Mouse (Mus musculus): Measurements from ENCODE around the gene Asna1.

Gene Asna1

DNA sequence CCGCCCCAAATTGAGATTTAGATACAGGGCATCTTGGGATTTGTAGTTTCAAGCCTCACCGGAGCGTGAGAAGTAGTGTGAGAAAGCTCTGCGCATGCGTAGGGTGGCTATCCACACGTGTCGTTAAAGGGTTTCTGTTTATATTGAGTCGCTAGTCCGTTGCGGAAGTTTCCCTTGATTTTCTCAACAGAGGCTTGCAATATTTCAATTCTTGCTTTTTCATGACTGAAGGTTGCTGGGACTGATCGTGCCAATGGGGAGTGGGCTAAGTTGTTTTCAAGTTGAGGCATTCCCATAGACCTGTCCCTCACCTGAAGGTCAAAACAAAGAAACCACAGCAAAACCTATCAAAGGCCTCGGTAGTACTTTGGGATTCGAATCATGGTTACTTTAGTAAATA is 9.7 kb upstream of the Asna1 start:
- no peak for DNase-seq (ENCODE audit: low spot score)

DNA sequence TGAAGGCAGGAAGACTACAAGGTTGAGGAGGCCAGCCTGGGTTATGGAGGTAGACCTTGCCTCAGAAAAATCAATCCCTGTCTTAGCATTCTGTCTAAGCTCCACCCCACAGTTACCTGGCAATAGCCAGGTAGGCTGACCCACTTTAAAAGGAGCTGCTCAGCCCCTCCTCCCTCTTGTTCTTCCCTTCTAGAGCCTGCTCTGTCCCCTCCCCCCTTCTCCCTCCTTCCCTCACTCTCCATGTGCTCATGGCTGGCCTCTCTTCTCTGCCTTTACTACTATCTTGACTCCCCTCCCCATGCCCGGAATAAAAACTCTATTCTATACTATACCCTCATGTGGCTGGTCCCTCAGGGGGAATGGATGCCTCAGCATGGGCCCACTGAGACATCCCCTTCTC is 8.8 kb upstream of the Asna1 start:
- no peak for DNase-seq (ENCODE audit: low spot score)

DNA sequence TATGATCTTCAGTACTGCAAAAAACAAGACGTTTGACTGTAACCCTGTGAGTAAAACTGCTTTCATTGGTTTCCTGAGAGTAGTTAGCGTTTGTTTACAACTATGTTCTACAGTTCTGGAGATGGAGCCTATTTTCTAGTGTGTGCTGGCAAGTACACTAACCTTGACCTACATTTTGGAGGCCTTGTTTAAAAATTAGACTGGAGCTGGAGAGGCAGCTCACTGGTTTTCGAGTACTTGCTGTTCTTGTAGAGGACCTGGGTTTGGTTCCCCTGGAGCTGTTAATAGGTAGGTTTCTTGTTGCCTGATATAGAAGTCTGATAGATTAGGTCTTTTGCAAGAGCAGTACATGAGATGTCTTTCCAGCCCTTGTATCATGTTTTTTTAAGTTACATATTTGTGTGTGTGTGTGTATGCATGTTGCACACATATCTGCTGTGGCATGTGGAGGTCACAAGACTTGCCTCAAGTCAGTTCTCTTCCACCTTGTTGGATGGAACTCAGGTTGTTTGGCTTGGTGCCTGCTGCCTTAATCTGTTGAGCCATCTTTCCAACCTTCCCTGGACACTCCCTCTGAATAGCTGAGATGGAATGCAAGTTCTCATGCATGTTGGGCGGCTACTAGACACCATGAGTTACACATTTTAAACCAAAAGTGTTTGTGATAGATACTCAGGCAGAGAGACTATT is 7.7 kb upstream of the Asna1 start:
- DNase-seq (ENCODE audit: low spot score) = no peak

DNA sequence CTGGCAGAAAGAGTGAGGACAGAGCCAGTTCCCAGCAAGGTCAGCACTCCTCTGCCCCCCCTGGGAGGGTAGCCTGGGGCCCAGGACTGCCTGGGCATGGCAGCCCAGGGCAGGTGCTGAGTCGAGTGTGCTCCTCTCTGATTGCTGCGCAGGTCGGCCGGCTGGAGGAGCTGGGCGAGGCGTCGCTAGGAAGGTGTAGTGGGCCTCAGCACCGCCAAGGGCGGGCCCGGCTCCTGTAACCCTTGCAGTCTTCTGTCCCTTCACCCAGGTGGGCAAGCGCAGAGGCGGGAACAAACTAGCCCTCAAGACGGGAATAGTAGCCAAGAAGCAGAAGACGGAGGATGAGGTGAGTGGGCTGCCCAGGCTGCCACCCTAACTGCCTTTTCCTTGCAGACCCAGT is 4.2 kb upstream of the Asna1 start:
- DNase-seq (ENCODE audit: low spot score) = no peak

DNA sequence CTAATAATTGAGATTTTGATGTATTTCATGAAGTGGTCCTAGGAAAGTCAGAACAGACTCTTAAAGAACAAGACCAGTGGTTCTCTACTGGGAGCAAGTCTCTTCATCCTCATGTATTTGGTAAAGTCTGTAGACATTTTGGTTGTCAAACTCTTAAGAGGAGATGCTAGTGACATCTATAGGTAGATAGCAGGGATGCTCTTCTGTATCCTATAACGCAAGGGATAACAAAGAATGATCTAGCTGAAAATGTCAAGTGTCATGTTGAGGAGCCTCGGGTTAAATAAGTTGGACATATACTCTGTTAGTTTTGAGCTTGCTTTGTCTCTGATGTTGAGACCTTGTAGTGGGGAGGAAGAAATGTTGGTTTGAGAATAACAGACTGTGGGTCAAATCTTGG is 2.8 kb upstream of the Asna1 start:
- no peak for DNase-seq (ENCODE audit: low spot score)

DNA sequence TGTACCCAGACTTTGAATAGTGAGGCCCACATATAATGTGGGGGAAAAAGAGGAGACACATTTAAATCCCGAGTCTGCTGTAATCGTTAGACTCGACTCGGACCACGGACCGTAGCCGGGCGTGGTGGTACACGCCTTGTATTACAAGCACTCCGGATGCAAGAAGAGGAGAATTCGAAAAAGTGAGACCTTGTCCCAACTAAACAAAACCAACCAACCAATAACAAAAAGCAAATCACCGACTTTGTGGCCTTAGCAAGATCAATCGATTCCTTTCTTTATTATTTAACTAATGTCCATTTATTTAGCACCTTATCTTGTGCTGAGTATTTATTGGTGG is 2.4 kb upstream of the Asna1 start:
- DNase-seq (ENCODE audit: low spot score) = no peak

DNA sequence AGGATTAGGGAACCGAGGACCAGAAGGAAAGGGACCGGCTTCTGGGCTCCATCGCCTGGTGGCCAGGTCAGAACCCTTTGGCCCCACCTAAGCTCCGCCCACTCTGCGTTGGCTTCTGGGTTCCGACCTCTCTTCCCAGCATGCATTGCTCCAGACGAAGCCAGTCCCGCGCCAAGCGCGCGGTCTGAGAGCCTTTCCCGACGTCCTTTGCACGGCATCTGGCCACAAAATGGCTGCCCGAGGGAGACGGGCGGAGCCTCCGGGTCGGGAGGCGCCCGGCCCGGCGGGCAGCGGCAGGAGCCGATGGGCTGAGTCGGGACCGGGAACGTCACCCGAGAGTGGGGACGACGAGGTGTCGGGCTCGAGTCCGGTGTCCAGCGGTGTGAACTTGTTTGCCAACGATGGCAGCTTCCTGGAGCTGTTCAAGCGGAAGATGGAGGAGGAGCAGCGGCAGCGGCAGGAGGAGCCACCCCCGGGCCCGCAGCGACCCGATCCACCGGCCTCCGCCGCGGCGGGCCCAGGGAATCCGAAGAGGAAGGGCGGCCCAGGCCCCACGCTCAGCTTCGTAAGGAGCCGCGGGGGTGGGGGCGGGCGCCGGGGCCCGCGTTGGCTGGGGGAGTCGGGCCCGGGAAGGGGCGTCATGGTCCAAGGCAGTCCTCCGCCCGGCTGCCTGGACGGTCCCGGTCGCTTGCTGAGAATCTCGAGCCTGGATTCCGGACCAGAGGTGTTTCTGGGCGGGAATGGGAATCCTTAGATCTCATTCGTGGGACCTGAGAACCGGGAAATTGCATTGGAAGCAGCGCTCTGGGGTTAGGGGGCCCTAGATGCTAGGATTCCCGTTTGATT is 1.8 kb upstream of the Asna1 start, which contains the start of gene Trir:
TSS of gene Trir (plus strand) at position 154 of the 846 bp plus-strand sequence.
- DNase-seq (ENCODE audit: low spot score) = peak; percentile 92

DNA sequence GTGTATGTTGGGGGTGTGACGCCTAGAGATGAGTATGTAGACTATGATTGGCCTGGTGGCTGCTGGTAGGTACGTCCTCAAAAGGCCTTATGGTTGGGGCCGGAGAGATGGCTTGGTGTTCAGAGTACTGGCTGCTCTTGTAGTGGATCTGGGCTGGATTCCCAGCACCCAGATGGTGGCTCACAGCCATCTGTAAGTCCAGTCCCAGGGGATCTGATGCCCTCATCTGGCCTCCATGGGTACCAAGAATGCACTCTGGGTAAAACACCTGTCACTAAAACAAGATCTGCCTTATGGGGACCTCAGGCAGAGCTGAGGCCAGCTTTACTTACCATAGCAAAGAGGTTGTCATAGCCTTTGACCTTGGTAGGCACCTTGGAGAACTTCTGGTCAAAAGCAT is 1.2 kb downstream of the Asna1 start:
- DNase-seq (ENCODE audit: low spot score) = no peak

DNA sequence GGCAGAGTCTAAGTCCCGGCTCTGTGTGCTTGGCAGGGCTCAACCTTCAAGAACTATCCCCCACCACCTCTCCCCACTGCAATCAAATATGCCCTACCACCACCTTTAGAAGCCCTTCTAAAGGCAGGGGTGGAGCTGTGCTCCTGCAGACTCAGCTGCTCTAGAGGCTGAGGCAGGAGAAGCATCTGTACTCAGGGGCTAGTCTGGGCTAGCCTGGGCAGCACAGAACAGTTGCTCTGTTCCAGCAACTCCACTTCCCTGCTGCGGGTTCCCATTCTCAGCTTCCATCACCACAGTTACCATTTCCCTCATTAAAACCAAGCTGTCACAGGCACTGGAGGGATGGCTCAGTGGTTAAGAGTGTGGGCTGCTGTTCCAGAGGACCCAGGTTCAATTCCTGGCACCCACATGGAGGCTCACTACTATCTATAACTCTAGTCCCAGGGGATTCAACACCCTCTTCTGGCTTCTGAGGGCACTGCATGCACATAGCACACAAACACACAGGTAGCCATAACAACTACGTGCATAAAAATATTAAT is 3.5 kb downstream of the Asna1 start:
- DNase-seq (ENCODE audit: low spot score) = no peak

DNA sequence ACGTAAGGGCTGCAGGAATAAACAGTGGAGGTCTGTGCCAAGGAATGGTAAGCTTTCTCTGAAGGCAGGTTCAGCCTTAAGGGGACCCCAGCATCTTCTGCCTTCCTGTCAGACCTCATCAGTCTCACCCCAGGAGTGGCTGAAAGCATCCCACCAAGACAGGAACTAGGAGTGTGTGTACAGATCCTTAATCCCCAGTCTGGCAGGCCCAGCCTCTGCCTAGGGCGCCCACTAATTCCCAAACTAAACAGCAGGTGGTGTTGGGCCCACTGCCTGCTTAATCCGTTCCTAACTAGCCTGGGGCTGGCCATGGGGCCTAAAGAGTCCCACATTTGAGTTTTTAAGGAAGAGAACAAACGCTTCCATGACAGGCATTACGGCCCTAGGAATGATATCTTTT is 7.9 kb downstream of the Asna1 start:
- DNase-seq (ENCODE audit: low spot score) = no peak

DNA sequence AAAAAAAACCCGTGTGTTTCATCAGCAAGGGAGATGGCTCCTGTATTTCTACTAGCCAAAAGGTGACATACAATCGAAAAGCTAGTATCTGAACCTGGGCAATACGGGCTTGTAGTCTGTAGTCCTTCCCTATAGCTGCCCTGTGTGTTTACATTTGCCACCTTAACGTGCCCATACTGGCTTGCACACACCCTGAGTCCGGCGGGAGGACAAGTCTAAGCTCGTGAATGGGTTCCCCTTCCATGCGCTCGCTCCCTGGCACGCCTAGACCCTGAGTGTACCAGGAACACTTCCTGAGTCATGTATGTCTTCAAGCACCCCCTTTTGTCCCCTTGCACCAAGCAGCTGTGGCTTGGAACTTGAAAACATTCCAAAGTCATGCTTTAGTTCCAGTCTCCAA is 8.4 kb downstream of the Asna1 start:
- DNase-seq (ENCODE audit: low spot score) = no peak

DNA sequence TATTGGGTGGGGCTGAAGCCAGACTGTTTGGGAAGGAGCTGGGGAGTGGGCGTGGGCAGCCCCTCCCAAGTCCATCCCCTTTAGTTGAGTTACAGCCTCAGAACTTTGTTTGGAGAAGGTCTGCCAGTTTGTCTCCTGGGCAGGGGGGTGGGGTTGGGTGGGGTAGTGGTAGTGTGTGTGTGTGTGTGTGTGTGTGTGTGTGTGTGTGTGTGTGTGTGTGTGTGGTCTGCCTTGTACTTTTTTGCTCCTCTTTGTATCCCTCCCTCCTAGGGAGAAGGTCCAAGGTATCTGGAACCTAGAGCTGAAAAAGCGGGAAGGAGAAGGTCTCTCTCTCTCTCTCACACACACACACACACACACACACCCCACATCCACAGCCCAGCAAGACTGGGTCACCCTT is 10.7 kb downstream of the Asna1 start, which contains the start of gene Best2:
TSS of gene Best2 (minus strand) at position 101 of the 400 bp plus-strand sequence.
- no peak for DNase-seq (ENCODE audit: low spot score)

DNA sequence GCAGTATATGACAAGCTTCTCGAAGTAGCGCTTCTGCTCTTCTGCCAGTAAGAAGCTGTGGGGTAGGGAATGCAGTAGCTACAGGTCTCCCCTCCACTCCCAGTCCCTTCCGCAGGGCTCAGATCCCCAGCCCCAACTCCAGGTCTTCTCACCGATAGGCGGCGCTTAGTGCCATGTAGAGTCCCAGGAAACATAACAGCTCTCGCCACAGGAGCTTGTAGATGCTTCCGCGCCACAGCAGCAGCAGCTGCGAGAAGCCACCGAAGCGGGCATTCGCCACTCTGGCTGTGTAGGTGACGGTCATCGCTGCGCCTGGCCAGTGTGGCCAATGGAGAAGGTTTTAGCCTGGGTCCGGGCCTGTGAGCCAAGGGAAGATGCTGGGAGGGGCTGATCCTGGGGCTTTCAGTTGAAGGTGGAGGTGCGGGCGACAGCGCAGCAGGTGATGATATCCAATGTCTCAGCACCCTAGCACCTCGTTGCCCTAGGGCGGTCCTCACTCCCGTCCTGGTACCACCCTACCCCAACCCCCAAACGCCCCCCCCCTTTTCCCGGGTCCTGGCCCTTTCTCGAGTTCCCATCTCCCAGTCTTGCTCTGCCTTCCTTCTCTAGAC is 11.7 kb downstream of the Asna1 start:
- DNase-seq (ENCODE audit: low spot score) = peak; percentile 67

DNA sequence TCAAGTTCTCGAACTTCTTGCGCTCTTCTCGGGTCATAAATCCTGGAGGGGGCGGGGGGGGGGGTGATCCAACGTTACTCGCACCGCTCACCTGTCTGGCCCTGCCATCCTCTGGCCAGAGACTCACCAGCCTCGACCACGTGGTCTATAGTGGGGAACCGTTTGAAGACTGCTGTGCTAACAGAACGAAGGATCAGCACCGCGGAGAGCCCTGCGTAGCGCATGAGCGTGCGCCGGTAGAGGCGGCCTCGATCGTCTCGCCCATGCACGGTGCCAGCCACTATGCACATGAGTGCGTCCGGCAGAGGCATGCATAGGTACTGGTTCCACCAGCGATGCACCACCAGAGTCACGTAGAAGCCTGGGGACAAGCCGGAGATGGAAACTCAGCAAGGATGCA is 13.8 kb downstream of the Asna1 start:
- no peak for DNase-seq (ENCODE audit: low spot score)

DNA sequence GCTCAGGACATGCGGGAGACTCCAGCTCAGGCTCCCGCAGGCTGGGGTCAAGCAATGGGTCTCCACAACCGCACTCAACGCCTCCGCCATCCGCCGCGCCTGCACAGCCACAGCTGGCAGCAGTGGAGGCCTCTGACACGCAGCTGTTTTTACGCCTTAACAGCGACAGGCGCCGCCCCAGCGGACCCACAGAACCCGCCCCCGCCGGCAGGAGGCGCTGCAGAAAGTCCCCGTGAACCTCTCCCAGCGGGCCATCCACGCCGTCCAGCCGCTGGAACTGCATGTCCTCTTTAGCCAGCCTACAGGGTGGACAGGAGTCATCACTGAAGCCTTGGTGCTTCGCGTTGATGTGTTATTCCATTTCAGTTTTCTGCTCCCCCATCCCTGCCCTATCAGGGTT is 17.4 kb downstream of the Asna1 start:
- no peak for DNase-seq (ENCODE audit: low spot score)

DNA sequence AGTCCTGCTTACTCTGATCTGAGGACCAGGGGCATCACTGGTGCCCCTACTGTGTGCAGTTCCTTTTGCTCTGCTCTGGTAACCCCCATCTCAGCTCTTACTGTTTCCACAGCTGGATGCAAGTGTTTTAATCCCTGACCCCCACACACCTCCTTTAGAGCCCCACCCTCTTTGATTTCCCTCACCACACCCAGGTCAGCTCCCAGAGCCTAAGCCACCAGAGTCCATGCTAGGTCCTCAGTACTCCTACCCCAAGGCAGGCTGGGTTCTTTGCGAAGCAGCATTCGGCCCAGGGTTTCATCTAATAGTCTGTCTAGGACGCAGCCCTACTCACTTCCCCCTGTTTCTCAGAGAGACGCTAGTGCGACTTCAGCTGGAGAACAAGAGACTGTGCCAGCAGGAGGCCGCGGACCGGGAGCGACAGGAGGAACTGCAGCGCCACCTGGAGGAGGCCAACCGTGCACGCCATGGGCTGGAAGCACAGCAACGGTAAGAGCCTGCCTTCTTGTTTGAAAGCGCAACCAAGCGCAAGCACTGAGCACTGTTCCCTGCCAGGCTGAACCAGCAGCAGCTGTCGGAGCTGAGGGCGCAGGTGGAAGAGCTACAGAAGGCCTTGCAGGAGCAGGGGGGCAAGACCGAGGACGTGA is 27.3 kb downstream of the Asna1 start:
- DNase-seq (ENCODE audit: low spot score) = peak; percentile 76

DNA sequence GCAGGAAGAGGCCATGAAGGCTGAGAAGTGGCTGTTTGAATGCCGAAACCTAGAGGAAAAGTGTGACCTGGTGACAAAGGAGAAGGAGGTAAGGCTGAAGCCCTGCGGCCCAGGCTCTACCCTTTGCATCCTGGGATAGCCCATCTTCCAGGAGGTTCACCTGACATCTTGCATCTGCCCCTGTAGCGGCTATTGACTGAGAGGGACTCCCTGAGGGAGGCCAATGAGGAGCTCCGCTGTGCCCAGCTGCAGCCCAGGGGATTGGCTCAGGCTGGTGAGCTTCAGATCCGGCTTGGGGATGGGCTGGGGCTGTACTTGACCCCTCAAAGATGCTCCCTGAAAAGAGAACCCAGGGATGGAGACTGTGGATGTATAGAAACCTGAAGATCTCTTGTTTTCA is 28.1 kb downstream of the Asna1 start:
- no peak for DNase-seq (ENCODE audit: low spot score)

DNA sequence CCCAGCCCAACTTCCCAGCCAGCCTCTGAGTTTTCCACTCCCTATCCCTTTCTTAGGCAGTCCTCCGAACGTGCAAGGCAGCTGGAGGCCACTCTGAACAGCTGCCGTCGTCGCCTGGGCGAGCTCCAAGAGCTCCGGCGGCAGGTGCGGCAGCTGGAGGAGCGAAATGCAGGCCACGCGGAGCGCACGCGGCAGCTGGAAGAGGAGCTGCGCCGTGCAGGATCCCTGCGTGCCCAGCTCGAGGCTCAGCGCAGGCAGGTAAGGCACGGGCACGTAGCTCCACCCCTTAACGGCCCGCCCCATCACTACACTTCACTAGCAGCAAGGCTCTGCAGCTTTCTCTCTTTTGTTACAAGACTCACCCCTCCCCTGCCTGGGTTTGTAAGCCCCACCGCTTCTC is 29.4 kb downstream of the Asna1 start:
- DNase-seq (ENCODE audit: low spot score) = no peak

DNA sequence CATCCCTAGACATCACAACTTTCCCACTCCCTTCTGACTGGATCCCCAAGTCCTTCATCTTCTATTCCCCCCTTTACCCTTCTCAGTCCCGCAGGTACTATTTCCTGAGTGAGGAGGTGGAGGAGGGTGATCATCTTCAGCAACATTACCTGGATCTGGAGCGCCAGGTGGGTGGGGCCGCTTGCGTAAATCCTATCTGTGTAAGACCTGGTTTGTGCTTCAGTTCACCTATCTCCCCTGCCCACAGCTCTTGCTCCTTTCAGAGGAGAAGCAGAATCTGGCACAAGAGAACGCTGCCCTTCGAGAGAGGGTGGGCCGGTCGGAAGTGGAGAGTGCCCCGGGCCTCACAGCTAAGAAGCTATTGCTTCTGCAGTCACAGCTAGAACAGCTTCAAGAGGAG is 30.7 kb downstream of the Asna1 start:
- no peak for DNase-seq (ENCODE audit: low spot score)

DNA sequence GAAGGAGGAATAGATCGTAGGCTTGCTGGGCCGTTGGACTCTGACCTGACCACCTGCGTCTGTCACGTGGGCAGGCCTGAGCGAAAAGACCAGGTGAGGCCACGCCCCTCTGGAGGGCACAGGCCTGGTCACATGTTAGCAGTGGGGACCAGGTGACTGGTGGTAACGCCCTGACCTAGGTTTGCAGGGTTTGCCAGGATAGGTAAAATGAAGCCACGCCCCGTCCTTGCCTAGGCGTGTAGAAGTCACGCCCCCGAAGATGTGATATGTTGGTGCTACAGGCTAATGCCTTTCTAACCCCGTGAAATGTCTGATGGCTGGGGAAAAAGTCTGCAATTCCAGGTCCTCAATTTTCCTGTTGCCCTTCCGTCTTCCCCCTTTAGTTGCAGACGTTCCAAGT is 34.2 kb downstream of the Asna1 start:
- no peak for DNase-seq (ENCODE audit: low spot score)

DNA sequence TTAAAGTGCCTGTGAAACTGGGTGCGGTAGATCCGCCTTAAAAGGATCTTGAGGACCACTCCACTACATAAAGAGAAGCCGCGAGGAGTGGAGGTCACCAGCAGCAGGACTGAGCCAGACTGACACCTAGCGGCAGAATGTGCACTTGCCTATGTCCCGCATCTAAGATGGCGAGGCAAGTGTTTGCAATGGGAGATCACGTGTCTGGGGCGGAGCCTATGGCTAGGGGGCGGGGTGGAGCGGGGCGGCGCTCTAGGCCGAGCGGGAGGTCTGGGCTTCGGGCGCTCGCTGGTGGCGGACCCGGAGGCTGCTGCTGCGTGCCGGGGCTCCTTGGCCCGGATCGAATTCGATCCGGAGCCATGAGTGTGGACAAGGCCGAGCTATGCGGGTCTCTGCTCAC is 34.7 kb downstream of the Asna1 start, which contains the start of gene Hook2:
TSS of gene Hook2 (plus strand) at position 255 of the 400 bp plus-strand sequence.
- DNase-seq (ENCODE audit: low spot score) = peak; percentile 94

DNA sequence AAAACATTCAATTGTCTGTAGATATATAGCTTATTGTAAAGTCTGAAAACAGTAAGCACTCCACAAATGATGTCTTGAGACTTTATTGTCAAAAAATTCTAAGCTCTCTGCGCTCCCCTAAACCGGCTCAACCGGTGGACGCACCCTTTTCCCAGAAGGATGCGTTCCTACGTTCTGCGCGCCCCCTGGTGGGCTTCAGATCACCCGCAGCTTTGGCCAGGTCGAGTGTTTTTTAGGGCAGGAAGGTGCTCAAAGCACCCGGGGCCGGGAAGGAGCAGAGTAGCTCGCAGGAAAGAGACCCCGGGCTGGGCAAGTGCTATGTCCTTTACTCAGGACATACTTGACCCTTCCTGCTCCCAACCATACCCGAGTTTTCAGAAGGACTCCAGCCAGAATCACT is 35.3 kb downstream of the Asna1 start:
- DNase-seq (ENCODE audit: low spot score) = peak; percentile 85
